In genomic region chr14:86642831-86643241, GRCm38 (mm10) we compare ENCODE assay signal across 18 mouse cellular contexts.
A peak's percentile ranks its signal among the peaks of the same experiment; 100 is the strongest.
DNase-seq lines count a peak whose midpoint lies in the region; ATAC-seq lines count a peak whose summit lies in the region.
"Had no signal": no experiment of that assay in that cellular context is flagged by ENCODE, and none has a peak within 500 bp of the region (broad histone marks: within the 10 kb centered on the region; RNA-seq: fewer than 3 reads in every experiment).

No protein-coding gene starts in this region.

- DNase-seq in embryonic facial prominence, embryonic 11.5 days (ENCODE audit: low spot score), result no peak
- no peak for DNase-seq in embryonic facial prominence, embryonic 10.5 days (ENCODE audit: low spot score)
- no peak for DNase-seq in kidney, postnatal 36 days
- no peak for DNase-seq in kidney, postnatal 25 days
- DNase-seq in layer of hippocampus, postnatal 36 days, result no peak
- DNase-seq in spleen, postnatal 10 days (ENCODE audit: low spot score in 2 of 2), result no peak
- DNase-seq: cerebellum, adult 11-12 months; forebrain, postnatal 0 days; heart, adult 2 months; left cerebral cortex, postnatal 4 days; lung, embryonic 14.5 days; right cerebral cortex, postnatal 4 days had no signal

- H3K9me3 ChIP-seq in embryonic facial prominence, embryonic 11.5 days (replicated peaks; ENCODE audit: control insufficient read depth, low read length), result no peaks in the 10 kb centered on the region
- no peaks in the 10 kb centered on the region for H3K9me3 ChIP-seq in embryonic facial prominence, embryonic 10.5 days
- H3K9me3 ChIP-seq in hindbrain, embryonic 13.5 days, result no peaks in the 10 kb centered on the region
- no peaks in the 10 kb centered on the region for H3K9me3 ChIP-seq in midbrain, embryonic 13.5 days

- H3K4me2 ChIP-seq in embryonic facial prominence, embryonic 11.5 days (ENCODE audit: low read depth, low read length), result no peak overlapping the region
- no peak overlapping the region for H3K4me2 ChIP-seq in hindbrain, embryonic 13.5 days
- H3K4me2 ChIP-seq in midbrain, embryonic 13.5 days (replicated peaks), result no peak overlapping the region
- H3K4me2 ChIP-seq: liver, embryonic 11.5 days; lung, embryonic 14.5 days had no signal

- no peak overlapping the region for H3K27ac ChIP-seq in embryonic facial prominence, embryonic 11.5 days (replicated peaks; ENCODE audit: low read depth, low read length)
- no peak overlapping the region for H3K27ac ChIP-seq in embryonic facial prominence, embryonic 10.5 days (replicated peaks)
- H3K27ac ChIP-seq in hindbrain, embryonic 13.5 days, result peak overlapping the region; percentile 4; the same call in 1 of the 2 replicates
- H3K27ac ChIP-seq in midbrain, embryonic 13.5 days, result no peak overlapping the region
- H3K27ac ChIP-seq: heart, adult 2 months; kidney, postnatal 0 days had no signal

- H3K27me3 ChIP-seq in embryonic facial prominence, embryonic 11.5 days (ENCODE audit: control insufficient read depth, insufficient read depth, low read length), result no peaks in the 10 kb centered on the region
- no peaks in the 10 kb centered on the region for H3K27me3 ChIP-seq in embryonic facial prominence, embryonic 10.5 days (replicated peaks; ENCODE audit: low read depth, poor library complexity, severe bottlenecking)
- H3K27me3 ChIP-seq in hindbrain, embryonic 13.5 days, result peaks cover 9% of the 10 kb centered on the region; the same call in 1 of the 2 replicates
- 0 out of 2 replicates have a peak, but pooled peaks cover 8% of the 10 kb centered on the region for H3K27me3 ChIP-seq in midbrain, embryonic 13.5 days

- H3K9ac ChIP-seq in embryonic facial prominence, embryonic 11.5 days (replicated peaks; ENCODE audit: low read length), result no peak overlapping the region
- H3K9ac ChIP-seq in hindbrain, embryonic 13.5 days, result no peak overlapping the region
- H3K9ac ChIP-seq in midbrain, embryonic 13.5 days (replicated peaks), result no peak overlapping the region
- H3K9ac ChIP-seq: forebrain, postnatal 0 days; lung, embryonic 14.5 days had no signal

- H3K4me3 ChIP-seq in embryonic facial prominence, embryonic 11.5 days (ENCODE audit: low read depth, low read length), result no peak overlapping the region
- no peak overlapping the region for H3K4me3 ChIP-seq in embryonic facial prominence, embryonic 10.5 days
- H3K4me3 ChIP-seq in hindbrain, embryonic 13.5 days, result no peak overlapping the region
- H3K4me3 ChIP-seq in midbrain, embryonic 13.5 days (replicated peaks), result no peak overlapping the region
- H3K4me3 ChIP-seq: heart, adult 2 months; myocyte had no signal

- WGBS in embryonic facial prominence, embryonic 11.5 days, result 75% methylated on average over 7 of the region's 7 CpGs
- 77% methylated on average over 7 of the region's 7 CpGs for WGBS in embryonic facial prominence, embryonic 10.5 days
- 22% methylated on average over 7 of the region's 7 CpGs for WGBS in hindbrain, embryonic 13.5 days
- 33% methylated on average over 7 of the region's 7 CpGs for WGBS in midbrain, embryonic 13.5 days

- peak; percentile 59; the same call in 1 of the 2 replicates for ATAC-seq in embryonic facial prominence, embryonic 11.5 days (replicated peaks; ENCODE audit: insufficient number of reproducible peaks, low FRiP score, low TSS enrichment, low read depth)
- ATAC-seq in hindbrain, embryonic 13.5 days (ENCODE audit: low FRiP score), result peak; percentile 67
- ATAC-seq in midbrain, embryonic 13.5 days, result peak; percentile 82
- ATAC-seq: forebrain, postnatal 0 days; intestine, embryonic 16.5 days had no signal

- H3K36me3 ChIP-seq in embryonic facial prominence, embryonic 11.5 days (replicated peaks; ENCODE audit: control insufficient read depth, insufficient read depth, low read depth, low read length), result no peaks in the 10 kb centered on the region
- H3K36me3 ChIP-seq in embryonic facial prominence, embryonic 10.5 days (replicated peaks), result no peaks in the 10 kb centered on the region
- no peaks in the 10 kb centered on the region for H3K36me3 ChIP-seq in hindbrain, embryonic 13.5 days
- no peaks in the 10 kb centered on the region for H3K36me3 ChIP-seq in midbrain, embryonic 13.5 days

- no peaks in the 10 kb centered on the region for H3K4me1 ChIP-seq in embryonic facial prominence, embryonic 11.5 days (ENCODE audit: control insufficient read depth, insufficient read depth, low read length)
- peaks cover 10% of the 10 kb centered on the region; the same call in 1 of the 2 replicates for H3K4me1 ChIP-seq in embryonic facial prominence, embryonic 10.5 days
- H3K4me1 ChIP-seq in hindbrain, embryonic 13.5 days (replicated peaks), result peaks cover 7% of the 10 kb centered on the region; the same call in 1 of the 2 replicates
- H3K4me1 ChIP-seq in midbrain, embryonic 13.5 days (replicated peaks), result peaks cover 16% of the 10 kb centered on the region; the same call in 1 of the 2 replicates
